Mouse (Mus musculus) myocyte (in vitro differentiated cells): ENCODE measurements around the gene Pcgf6. TPM values are rescaled to one million over a fixed set of nuclear protein-coding genes. Genes with fewer than 3 reads are reported as not detected.

Source experiments
- H3K27me3 ChIP-seq: one replicate; pipeline ENCODE4 v1.6.1; 2011; ENCODE audit not compliant: control insufficient read depth, insufficient read depth, insufficient read length
- H3K36me3 ChIP-seq: one replicate; pipeline ENCODE4 v1.6.1; 2011; ENCODE audit not compliant: control insufficient read depth, insufficient read depth
- H3K4me2 ChIP-seq: one replicate; pipeline ENCODE4 v1.6.1; 2011; ENCODE audit warnings: low read depth, control low read depth
- H3K4me3 ChIP-seq: one replicate; pipeline ENCODE4 v1.5.1; 2011; ENCODE audit warnings: mild to moderate bottlenecking, control low read depth, moderate library complexity
- H3K79me2 ChIP-seq: one replicate; pipeline ENCODE4 v1.6.1; 2011; ENCODE audit not compliant: control insufficient read depth, insufficient read depth
- H3ac ChIP-seq: one replicate; pipeline ENCODE4 v1.6.1; 2011; ENCODE audit not compliant: control insufficient read depth, insufficient read length
- CEBPB ChIP-seq: IDR thresholded peaks from 2 replicates; pipeline ENCODE4 v1.6.1; 2011; ENCODE audit warnings: mild to moderate bottlenecking, moderate library complexity; ENCODE audit not compliant: poor library complexity, insufficient read depth, severe bottlenecking
- E2F4 ChIP-seq: IDR thresholded peaks from one replicate; pipeline ENCODE4 v1.6.1; 2011; ENCODE audit warnings: mild to moderate bottlenecking, control low read depth, moderate library complexity; ENCODE audit not compliant: insufficient read depth
- MAX ChIP-seq: IDR thresholded peaks from one replicate; pipeline ENCODE4 v1.6.1; 2011; ENCODE audit warnings: low read depth, mild to moderate bottlenecking, control low read depth
- MYOD1 ChIP-seq, 3 experiments: IDR thresholded peaks; one replicate each; pipeline ENCODE4 v1.6.1; 2011; ENCODE audit warnings: control low read depth in 2 of 3, low read depth in 2 of 3, mild to moderate bottlenecking in 2 of 3, moderate library complexity in 1 of 3; ENCODE audit not compliant: insufficient read length in 2 of 3, control insufficient read depth in 1 of 3
- MYOG ChIP-seq, 3 experiments: IDR thresholded peaks; one replicate each; pipeline ENCODE4 v1.6.1; 2011; ENCODE audit warnings: control low read depth in 2 of 3, low read depth in 2 of 3, mild to moderate bottlenecking in 2 of 3; ENCODE audit not compliant: insufficient read length in 2 of 3, control insufficient read depth in 1 of 3, insufficient read depth in 1 of 3
- POLR2A ChIP-seq: IDR thresholded peaks from one replicate; pipeline ENCODE4 v1.6.1; 2011; ENCODE audit warnings: low read depth, mild to moderate bottlenecking, control low read depth, moderate library complexity; ENCODE audit not compliant: insufficient read length
- POLR2AphosphoS2 ChIP-seq: IDR thresholded peaks from one replicate; pipeline ENCODE4 v1.6.1; 2011; ENCODE audit warnings: low read depth, control low read depth; ENCODE audit not compliant: insufficient read length
- REST ChIP-seq: IDR thresholded peaks from one replicate; pipeline ENCODE4 v1.6.1; 2011; ENCODE audit warnings: mild to moderate bottlenecking, control low read depth, moderate library complexity; ENCODE audit not compliant: insufficient read depth, insufficient read length
- SRF ChIP-seq: IDR thresholded peaks from one replicate; pipeline ENCODE4 v1.6.1; 2011; ENCODE audit warnings: low read depth; ENCODE audit not compliant: control insufficient read depth, insufficient read length
- TCF12 ChIP-seq: IDR thresholded peaks from one replicate; pipeline ENCODE4 v1.6.1; 2011; ENCODE audit warnings: mild to moderate bottlenecking, control low read depth; ENCODE audit not compliant: poor library complexity, insufficient read depth, severe bottlenecking
- TCF3 ChIP-seq: IDR thresholded peaks from one replicate; pipeline ENCODE4 v1.6.1; 2011; ENCODE audit warnings: low read depth, control low read depth; ENCODE audit not compliant: insufficient read length
- USF1 ChIP-seq: IDR thresholded peaks from one replicate; pipeline ENCODE4 v1.6.1; 2011; ENCODE audit warnings: low read depth, mild to moderate bottlenecking, control low read depth, moderate library complexity
- polyA plus RNA-seq: library from polyadenylated mRNA; unstranded; fragments of >200 nt; fragmentation: generic; extraction: Trizol; gene quantifications from one replicate; pipeline ENCODE4 v1.2.1, GENCODE M21; 2012; ENCODE audit warnings: missing spikeins

Gene Pcgf6
- polyA plus RNA-seq, 1 experiment: 5.6 TPM

DNA sequence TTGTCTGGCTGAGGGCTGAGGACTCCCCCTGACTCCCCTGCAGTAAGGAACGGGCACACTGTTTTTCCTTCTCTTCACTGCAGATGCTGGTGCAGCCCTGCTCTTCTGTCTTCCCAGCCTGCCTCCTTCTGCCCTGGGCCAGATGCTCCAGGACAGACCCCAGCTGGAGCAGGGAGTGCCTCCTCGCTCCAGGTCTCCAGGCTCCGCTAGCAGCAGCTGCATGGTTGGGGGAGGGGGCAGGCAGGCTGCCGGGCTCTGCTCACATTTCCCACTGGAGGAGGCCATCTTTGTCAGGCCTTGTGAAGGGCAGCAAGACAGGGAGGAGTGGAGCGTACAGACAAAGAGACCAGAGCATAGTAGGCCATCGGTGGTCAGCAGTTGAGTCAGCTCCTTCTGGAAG lies 31.4 kb downstream of the Pcgf6 start:
- Histone ChIP-seq H3K4me3 (no peak overlapping the region), H3K36me3 (no peaks in the 10 kb centered on the region), H3K79me2 (no peaks in the 10 kb centered on the region), H3K4me2 (no peak overlapping the region), H3ac (no peak overlapping the region), H3K27me3 (peaks cover 31% of the 10 kb centered on the region)
- no peak for TF ChIP-seq POLR2AphosphoS2
- no peak for TF ChIP-seq TCF12
- TF ChIP-seq CEBPB: no peak
- TF ChIP-seq SRF: no peak
- TF ChIP-seq TCF3: no peak

DNA sequence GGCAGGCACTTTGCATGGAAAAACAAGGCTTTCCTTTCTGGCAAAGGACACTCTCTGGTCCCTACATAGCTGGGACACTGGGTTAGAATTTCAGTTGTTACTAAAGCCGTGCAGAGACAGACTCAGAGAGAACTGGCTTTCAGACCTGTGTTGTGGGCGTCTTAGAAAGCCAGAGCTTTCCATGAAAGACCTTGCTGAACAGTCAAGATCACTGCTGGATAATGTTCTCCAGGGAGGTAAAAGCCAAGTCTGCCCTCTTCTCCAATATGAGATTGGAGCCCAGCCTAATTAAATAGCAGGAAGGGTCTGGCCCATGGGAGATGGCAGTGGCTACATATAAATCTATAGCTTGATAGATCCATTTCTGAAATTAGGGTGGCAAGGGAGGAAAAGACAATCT lies 32.4 kb downstream of the Pcgf6 start:
- no peaks in the 10 kb centered on the region for H3K79me2 ChIP-seq
- peaks cover 41% of the 10 kb centered on the region for H3K27me3 ChIP-seq
- H3K4me3 ChIP-seq: no peak overlapping the region
- no peak overlapping the region for H3ac ChIP-seq
- TF ChIP-seq MYOD1 (IDR thresholded peaks at IDR 0.05; ENCODE audit: control insufficient read depth in 1 of 3, insufficient read length in 2 of 3, low read depth in 2 of 3) (no peak), REST (no peak), TCF3 (no peak), SRF (no peak), E2F4 (no peak), POLR2A (no peak), MAX (no peak), MYOG (IDR thresholded peaks at IDR 0.05; ENCODE audit: control insufficient read depth in 1 of 3, insufficient read depth in 1 of 3, insufficient read length in 2 of 3, low read depth in 2 of 3) (no peak), POLR2AphosphoS2 (no peak), TCF12 (no peak), USF1 (no peak), CEBPB (no peak)
- H3K36me3 ChIP-seq: no peaks in the 10 kb centered on the region
- H3K4me2 ChIP-seq: no peak overlapping the region

DNA sequence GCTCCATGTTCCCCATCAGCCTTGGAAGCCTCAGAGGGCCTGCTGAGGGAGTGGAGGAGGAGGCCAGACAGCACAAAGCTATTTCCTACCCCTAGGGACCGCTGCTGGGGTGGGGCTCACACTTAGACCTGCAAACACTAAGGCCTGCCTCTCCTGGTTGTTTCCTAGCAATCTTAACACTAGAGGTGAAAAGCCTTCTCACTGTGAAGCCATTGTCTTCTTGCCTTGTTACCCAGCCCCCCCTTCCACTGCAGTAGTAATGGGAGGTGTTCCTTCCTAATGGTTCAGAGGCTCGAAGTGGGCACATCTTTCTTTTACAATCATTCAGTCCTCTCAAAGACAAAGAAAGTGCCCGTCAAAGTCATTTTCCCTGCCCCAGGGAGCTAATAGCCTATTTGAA lies 32.9 kb downstream of the Pcgf6 start:
- H3K27me3 ChIP-seq: peaks cover 46% of the 10 kb centered on the region
- TF ChIP-seq TCF12 (no peak), TCF3 (no peak), SRF (no peak), MAX (no peak), USF1 (no peak), REST (no peak), E2F4 (no peak), POLR2AphosphoS2 (no peak), POLR2A (no peak), MYOG (IDR thresholded peaks at IDR 0.05; ENCODE audit: control insufficient read depth in 1 of 3, insufficient read depth in 1 of 3, insufficient read length in 2 of 3, low read depth in 2 of 3) (no peak), CEBPB (no peak), MYOD1 (IDR thresholded peaks at IDR 0.05; ENCODE audit: control insufficient read depth in 1 of 3, insufficient read length in 2 of 3, low read depth in 2 of 3) (no peak)
- no peaks in the 10 kb centered on the region for H3K36me3 ChIP-seq
- no peak overlapping the region for H3K4me2 ChIP-seq
- H3K4me3 ChIP-seq: no peak overlapping the region
- no peak overlapping the region for H3ac ChIP-seq
- H3K79me2 ChIP-seq: no peaks in the 10 kb centered on the region

DNA sequence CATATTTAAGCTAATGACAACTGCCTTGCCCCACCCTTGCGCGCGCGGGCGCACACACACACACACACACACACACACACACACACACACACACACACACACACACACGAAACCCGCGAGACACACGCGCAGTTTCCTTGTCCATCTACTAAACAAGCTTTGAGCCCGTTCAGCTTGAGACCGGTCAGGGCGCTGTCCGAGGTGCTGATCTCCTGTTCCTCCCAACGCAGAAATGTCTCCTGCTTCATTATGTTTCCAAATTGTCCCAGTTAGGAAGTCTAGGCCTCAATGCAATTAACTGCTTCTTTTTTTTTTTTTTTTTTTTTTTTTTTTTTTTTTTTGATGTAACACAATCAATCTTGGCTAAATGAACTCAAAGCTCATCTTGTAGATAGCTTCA lies 34.2 kb downstream of the Pcgf6 start:
- Histone ChIP-seq H3K36me3 (no peaks in the 10 kb centered on the region), H3ac (no peak overlapping the region), H3K79me2 (no peaks in the 10 kb centered on the region), H3K4me2 (no peak overlapping the region), H3K27me3 (peaks cover 55% of the 10 kb centered on the region), H3K4me3 (no peak overlapping the region)
- TF ChIP-seq POLR2AphosphoS2 (no peak), TCF3 (no peak), TCF12 (no peak), MAX (no peak), REST (peak; percentile 97), POLR2A (no peak), SRF (no peak), MYOD1 (IDR thresholded peaks at IDR 0.05; ENCODE audit: control insufficient read depth in 1 of 3, insufficient read length in 2 of 3, low read depth in 2 of 3) (no peak)

DNA sequence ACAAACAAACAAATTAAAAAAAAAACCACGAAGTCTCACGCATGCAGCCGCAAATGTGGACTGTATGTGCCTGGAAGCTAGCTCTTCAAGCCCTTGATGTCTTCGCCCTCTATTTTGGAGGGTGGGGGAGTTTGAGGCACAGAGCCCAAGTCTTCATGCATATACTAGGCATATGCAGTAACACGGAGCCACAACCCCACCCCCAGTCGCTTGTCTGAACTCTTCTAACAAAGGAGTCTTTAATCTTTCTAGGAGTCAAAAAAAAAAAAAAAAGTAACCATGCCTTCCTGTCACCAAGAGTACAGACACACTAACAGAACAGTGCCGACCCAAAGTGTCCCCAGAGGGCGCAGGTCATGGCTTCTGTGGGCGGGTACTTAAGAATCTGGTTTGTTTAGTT lies 34.7 kb downstream of the Pcgf6 start:
- Histone ChIP-seq H3K79me2 (no peaks in the 10 kb centered on the region), H3K4me2 (no peak overlapping the region), H3K27me3 (peaks cover 60% of the 10 kb centered on the region), H3K36me3 (no peaks in the 10 kb centered on the region), H3K4me3 (no peak overlapping the region), H3ac (no peak overlapping the region)
- TF ChIP-seq SRF (no peak), MAX (no peak), CEBPB (no peak), REST (no peak)

DNA sequence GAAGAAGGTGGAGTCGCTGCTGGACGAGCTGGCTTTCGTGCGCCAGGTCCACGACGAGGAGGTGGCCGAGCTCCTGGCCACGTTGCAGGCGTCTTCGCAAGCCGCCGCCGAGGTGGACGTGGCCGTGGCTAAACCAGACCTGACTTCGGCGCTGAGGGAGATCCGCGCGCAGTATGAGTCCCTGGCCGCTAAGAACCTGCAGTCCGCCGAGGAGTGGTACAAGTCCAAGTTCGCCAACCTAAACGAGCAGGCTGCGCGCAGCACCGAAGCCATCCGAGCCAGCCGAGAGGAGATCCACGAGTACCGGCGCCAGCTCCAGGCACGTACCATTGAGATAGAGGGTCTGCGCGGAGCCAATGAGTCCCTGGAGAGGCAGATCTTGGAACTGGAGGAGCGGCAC lies 35.3 kb downstream of the Pcgf6 start:
- Histone ChIP-seq H3K79me2 (no peaks in the 10 kb centered on the region), H3ac (no peak overlapping the region), H3K4me2 (no peak overlapping the region), H3K4me3 (no peak overlapping the region), H3K27me3 (peaks cover 62% of the 10 kb centered on the region), H3K36me3 (no peaks in the 10 kb centered on the region)
- TF ChIP-seq MAX (no peak), SRF (no peak), MYOG (IDR thresholded peaks at IDR 0.05; ENCODE audit: control insufficient read depth in 1 of 3, insufficient read depth in 1 of 3, insufficient read length in 2 of 3, low read depth in 2 of 3) (no peak), POLR2AphosphoS2 (no peak), REST (no peak), POLR2A (no peak), TCF12 (no peak), USF1 (no peak), MYOD1 (IDR thresholded peaks at IDR 0.05; ENCODE audit: control insufficient read depth in 1 of 3, insufficient read length in 2 of 3, low read depth in 2 of 3) (no peak), E2F4 (no peak), CEBPB (no peak), TCF3 (no peak)
